ENCODE assay signal across 12 mouse cellular contexts in the genomic region with DNA sequence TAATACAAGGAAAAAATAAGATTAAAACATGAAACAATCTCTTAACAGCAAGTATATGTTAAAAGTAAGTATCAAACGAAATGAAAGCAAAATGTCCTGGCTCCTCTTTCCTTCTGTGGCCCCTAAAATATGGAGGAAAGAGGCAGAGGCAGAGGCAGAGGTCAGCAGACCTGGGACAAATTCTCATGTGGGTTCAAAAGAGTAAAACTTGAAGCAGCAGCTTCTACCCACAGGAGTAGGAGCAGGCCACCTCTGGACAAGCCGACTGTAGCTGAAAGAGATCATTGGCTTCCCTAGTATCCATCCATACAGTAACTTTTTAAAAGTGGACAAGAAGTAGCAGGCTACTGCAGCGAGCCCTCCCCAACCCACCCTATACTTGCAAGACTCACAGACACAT. TPM values are rescaled to one million over a fixed set of nuclear protein-coding genes. Genes with fewer than 3 reads are reported as not detected.
A peak's percentile ranks its signal among the peaks of the same experiment; 100 is the strongest.
DNase-seq lines count a peak whose midpoint lies in the region; ATAC-seq lines count a peak whose summit lies in the region.
"Had no signal": no experiment of that assay in that cellular context is flagged by ENCODE, and none has a peak within 500 bp of the region (broad histone marks: within the 10 kb centered on the region; RNA-seq: fewer than 3 reads in every experiment).

No protein-coding gene starts in this region.

- DNase-seq in hindbrain, embryonic 11.5 days (ENCODE audit: low spot score) = peak; percentile 45
- no peak for DNase-seq in lung, postnatal 14 days
- DNase-seq in embryonic facial prominence, embryonic 10.5 days (ENCODE audit: low spot score) = peak; percentile 37
- peak; percentile 30 for DNase-seq in retina, embryonic 14.5 days (ENCODE audit: low spot score)
- DNase-seq in thymus, postnatal 14 days = no peak
- DNase-seq in spleen, adult 12 weeks (ENCODE audit: low spot score) = no peak
- DNase-seq: adrenal gland, postnatal 14 days; cerebellum, adult 18-20 months had no signal

- H3K9me3 ChIP-seq in hindbrain, embryonic 11.5 days (ENCODE audit: control insufficient read depth, low read length) = no peaks in the 10 kb centered on the region
- no peaks in the 10 kb centered on the region for H3K9me3 ChIP-seq in hindbrain, embryonic 12.5 days (replicated peaks)
- H3K9me3 ChIP-seq in lung, embryonic 16.5 days (ENCODE audit: control insufficient read depth, low read length) = no peaks in the 10 kb centered on the region
- no peaks in the 10 kb centered on the region for H3K9me3 ChIP-seq in embryonic facial prominence, embryonic 10.5 days
- H3K9me3 ChIP-seq: embryonic facial prominence, embryonic 13.5 days; forebrain, embryonic 15.5 days had no signal

- H3K27me3 ChIP-seq in hindbrain, embryonic 11.5 days (ENCODE audit: control insufficient read depth, insufficient read depth, low read length) = peaks cover 36% of the 10 kb centered on the region
- H3K27me3 ChIP-seq in hindbrain, embryonic 12.5 days = peaks cover 52% of the 10 kb centered on the region
- H3K27me3 ChIP-seq in lung, embryonic 16.5 days (ENCODE audit: control insufficient read depth, insufficient read depth, low read depth, low read length) = peaks cover 20% of the 10 kb centered on the region
- peaks cover 98% of the 10 kb centered on the region for H3K27me3 ChIP-seq in embryonic facial prominence, embryonic 10.5 days (replicated peaks; ENCODE audit: low read depth, poor library complexity, severe bottlenecking)

- H3K27ac ChIP-seq in hindbrain, embryonic 11.5 days (ENCODE audit: low read depth, low read length) = no peak overlapping the region
- H3K27ac ChIP-seq in hindbrain, embryonic 12.5 days = no peak overlapping the region
- H3K27ac ChIP-seq in lung, embryonic 16.5 days (ENCODE audit: low read length) = peak overlapping the region; percentile 7
- H3K27ac ChIP-seq in embryonic facial prominence, embryonic 10.5 days (replicated peaks) = no peak overlapping the region
- H3K27ac ChIP-seq: embryonic facial prominence, embryonic 13.5 days; forebrain, embryonic 15.5 days had no signal

- H3K9ac ChIP-seq in hindbrain, embryonic 11.5 days (ENCODE audit: low read depth, low read length) = no peak overlapping the region
- no peak overlapping the region for H3K9ac ChIP-seq in hindbrain, embryonic 12.5 days
- peak overlapping the region; percentile 53 for H3K9ac ChIP-seq in lung, embryonic 16.5 days (ENCODE audit: low read length)
- H3K9ac ChIP-seq: embryonic facial prominence, embryonic 13.5 days; forebrain, embryonic 15.5 days had no signal

- 0 out of 2 replicates have a peak, but pooled peaks cover 2% of the 10 kb centered on the region for H3K4me1 ChIP-seq in hindbrain, embryonic 11.5 days (replicated peaks; ENCODE audit: control insufficient read depth, insufficient read depth, low read length)
- H3K4me1 ChIP-seq in hindbrain, embryonic 12.5 days = 0 out of 2 replicates have a peak, but pooled peaks cover 3% of the 10 kb centered on the region
- H3K4me1 ChIP-seq in lung, embryonic 16.5 days (replicated peaks; ENCODE audit: control insufficient read depth, insufficient read depth, low read length) = peaks cover 6% of the 10 kb centered on the region
- no peaks in the 10 kb centered on the region for H3K4me1 ChIP-seq in embryonic facial prominence, embryonic 10.5 days
- H3K4me1 ChIP-seq: embryonic facial prominence, embryonic 13.5 days; forebrain, embryonic 15.5 days had no signal

- no peak for ATAC-seq in hindbrain, embryonic 11.5 days (ENCODE audit: low FRiP score)
- ATAC-seq in hindbrain, embryonic 12.5 days (ENCODE audit: low FRiP score) = no peak
- ATAC-seq in lung, embryonic 16.5 days (ENCODE audit: low read depth) = 0 out of 2 replicates have a peak, but pooled peaks have one; percentile 28
- ATAC-seq: forebrain, embryonic 15.5 days had no signal

- no peaks in the 10 kb centered on the region for H3K36me3 ChIP-seq in hindbrain, embryonic 11.5 days (ENCODE audit: control insufficient read depth, insufficient read depth, low read length)
- no peaks in the 10 kb centered on the region for H3K36me3 ChIP-seq in hindbrain, embryonic 12.5 days
- H3K36me3 ChIP-seq in lung, embryonic 16.5 days (ENCODE audit: control insufficient read depth, insufficient read depth, low read length) = no peaks in the 10 kb centered on the region
- H3K36me3 ChIP-seq in embryonic facial prominence, embryonic 10.5 days (replicated peaks) = no peaks in the 10 kb centered on the region
- H3K36me3 ChIP-seq: embryonic facial prominence, embryonic 13.5 days; forebrain, embryonic 15.5 days had no signal

- H3K4me2 ChIP-seq in hindbrain, embryonic 11.5 days (replicated peaks; ENCODE audit: low read depth, low read length) = no peak overlapping the region
- no peak overlapping the region for H3K4me2 ChIP-seq in hindbrain, embryonic 12.5 days (replicated peaks)
- peak overlapping the region; percentile 70 for H3K4me2 ChIP-seq in lung, embryonic 16.5 days (ENCODE audit: low read depth, low read length)
- H3K4me2 ChIP-seq: embryonic facial prominence, embryonic 13.5 days; forebrain, embryonic 15.5 days had no signal

- 34% methylated on average over 3 of the region's 3 CpGs for WGBS in hindbrain, embryonic 11.5 days
- WGBS in hindbrain, embryonic 12.5 days = 35% methylated on average over 3 of the region's 3 CpGs
- WGBS in lung, embryonic 16.5 days = 31% methylated on average over 3 of the region's 3 CpGs
- WGBS in embryonic facial prominence, embryonic 10.5 days = 30% methylated on average over 3 of the region's 3 CpGs

- 0 out of 2 replicates have a peak overlapping the region, but pooled peaks have one; percentile 12 for H3K4me3 ChIP-seq in hindbrain, embryonic 11.5 days (ENCODE audit: low read depth, low read length)
- no peak overlapping the region for H3K4me3 ChIP-seq in hindbrain, embryonic 12.5 days
- H3K4me3 ChIP-seq in lung, embryonic 16.5 days (ENCODE audit: low read length) = peak overlapping the region; percentile 35
- no peak overlapping the region for H3K4me3 ChIP-seq in embryonic facial prominence, embryonic 10.5 days
- H3K4me3 ChIP-seq: embryonic facial prominence, embryonic 13.5 days; forebrain, embryonic 15.5 days had no signal

RNA-seq across cellular contexts. Expression of a gene that starts 7.4 kb away (rescaled TPM):
- polyA plus RNA-seq in hindbrain, embryonic 11.5 days (2014; fragmentation: Nextera tagmentation; extraction: Ambion mirVana) = 29.0 and 30.9 TPM in 2 replicates
- polyA plus RNA-seq in hindbrain, embryonic 12.5 days (2016; fragmentation: Nextera tagmentation; extraction: Ambion mirVana) = 24.4 and 27.8 TPM in 2 replicates
- 68.7 and 71.7 TPM in 2 replicates for polyA plus RNA-seq in lung, embryonic 16.5 days (2015; fragmentation: Nextera tagmentation; extraction: Ambion mirVana)
- 8.0 and 11.4 TPM in 2 replicates for polyA plus RNA-seq in embryonic facial prominence, embryonic 10.5 days (2016; fragmentation: Nextera tagmentation; extraction: Ambion mirVana)

Comparison
In these comparisons a context has a peak if more than half of its experiments do, and no peak if none do; other contexts are left out.
1. H3K4me3 ChIP-seq: peak in hindbrain, embryonic 11.5 days (single experiment) and lung, embryonic 16.5 days (single experiment); none in hindbrain, embryonic 12.5 days (single experiment) and embryonic facial prominence, embryonic 10.5 days (single experiment).
2. DNase-seq: peak in hindbrain, embryonic 11.5 days (single experiment), embryonic facial prominence, embryonic 10.5 days (single experiment) and retina, embryonic 14.5 days (single experiment); none in lung, postnatal 14 days (single experiment), thymus, postnatal 14 days (single experiment) and spleen, adult 12 weeks (single experiment).